Mouse (Mus musculus): Measurements from ENCODE around the gene Gcgr. TPM values are rescaled to one million over a fixed set of nuclear protein-coding genes. Genes with fewer than 3 reads are reported as not detected.

Gene Gcgr
- polyA plus RNA-seq, 1 experiment from 2014 or later: 2.2 TPM

DNA sequence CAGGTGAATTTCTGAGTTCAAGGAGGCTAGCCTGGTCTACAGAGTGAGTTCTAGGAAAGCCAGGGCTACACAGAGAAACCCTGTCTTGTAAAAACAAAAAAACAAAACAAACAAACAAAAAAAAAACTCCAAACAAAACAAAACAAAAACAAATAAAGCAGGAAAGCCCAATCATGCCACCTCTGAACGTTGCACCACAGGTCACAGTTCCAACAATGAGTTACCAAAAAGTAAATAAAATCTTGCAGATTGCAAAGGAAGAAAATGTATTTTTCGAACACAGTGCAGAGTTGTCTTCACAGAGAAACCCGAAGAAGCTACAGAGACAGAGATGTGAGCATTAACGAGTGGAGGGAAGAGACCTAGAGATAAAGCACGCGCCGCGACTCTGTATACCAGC lies 7.9 kb upstream of the Gcgr start:
- 81% methylated on average over 8 of the region's 8 CpGs for WGBS
- H3K4me3 ChIP-seq (replicated peaks; ENCODE audit: low read length): no peak overlapping the region

DNA sequence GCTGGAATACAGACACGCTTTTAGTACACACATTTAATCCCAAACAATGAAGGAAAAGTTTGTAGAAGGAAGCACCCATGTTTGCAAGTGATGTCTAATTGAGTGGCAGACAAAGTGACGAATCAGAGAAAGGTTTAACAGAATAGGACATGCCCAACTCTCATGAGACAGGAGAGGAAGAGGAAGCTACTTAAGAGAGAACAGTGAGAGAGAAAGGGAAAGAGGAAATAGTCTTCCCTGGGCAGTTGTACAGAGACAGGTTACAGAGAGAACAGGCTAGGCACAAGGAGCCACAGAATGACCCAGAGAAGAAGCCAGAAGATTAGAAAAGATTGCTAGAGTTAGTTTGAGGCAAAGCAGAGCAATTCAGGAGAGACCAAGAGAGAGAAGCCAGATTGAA lies 4.5 kb upstream of the Gcgr start:
- Histone ChIP-seq H3K4me2 (ENCODE audit: low read depth, low read length) (no peak overlapping the region), H3K27me3 (ENCODE audit: control insufficient read depth, insufficient read depth, low read length) (peaks cover 27% of the 10 kb centered on the region), H3K4me1 (ENCODE audit: control insufficient read depth, insufficient read depth, low read length) (peaks cover 7% of the 10 kb centered on the region; the same call in 1 of the 2 replicates), H3K27ac (ENCODE audit: low read length) (no peak overlapping the region), H3K4me3 (replicated peaks; ENCODE audit: low read length) (no peak overlapping the region), H3K36me3 (ENCODE audit: control insufficient read depth, insufficient read depth, low read length) (no peaks in the 10 kb centered on the region), H3K9ac (ENCODE audit: low read length) (no peak overlapping the region), H3K9me3 (replicated peaks; ENCODE audit: control insufficient read depth, low read length) (no peaks in the 10 kb centered on the region)
- no peak for ATAC-seq (ENCODE audit: insufficient read depth, low FRiP score)
- 80% methylated on average over 2 of the region's 2 CpGs for WGBS

More for the DNA sequence above, 7.9 kb upstream of the Gcgr start:
- H3K4me2 ChIP-seq (ENCODE audit: low read depth, low read length): no peak overlapping the region
- no peak overlapping the region for H3K9ac ChIP-seq (ENCODE audit: low read length)
- no peaks in the 10 kb centered on the region for H3K36me3 ChIP-seq (ENCODE audit: control insufficient read depth, insufficient read depth, low read length)
- no peak for ATAC-seq (ENCODE audit: insufficient read depth, low FRiP score)
- no peak overlapping the region for H3K27ac ChIP-seq (ENCODE audit: low read length)
- H3K27me3 ChIP-seq (ENCODE audit: control insufficient read depth, insufficient read depth, low read length): no peaks in the 10 kb centered on the region
- H3K4me1 ChIP-seq (ENCODE audit: control insufficient read depth, insufficient read depth, low read length): peaks cover 11% of the 10 kb centered on the region
- H3K9me3 ChIP-seq (replicated peaks; ENCODE audit: control insufficient read depth, low read length): no peaks in the 10 kb centered on the region

DNA sequence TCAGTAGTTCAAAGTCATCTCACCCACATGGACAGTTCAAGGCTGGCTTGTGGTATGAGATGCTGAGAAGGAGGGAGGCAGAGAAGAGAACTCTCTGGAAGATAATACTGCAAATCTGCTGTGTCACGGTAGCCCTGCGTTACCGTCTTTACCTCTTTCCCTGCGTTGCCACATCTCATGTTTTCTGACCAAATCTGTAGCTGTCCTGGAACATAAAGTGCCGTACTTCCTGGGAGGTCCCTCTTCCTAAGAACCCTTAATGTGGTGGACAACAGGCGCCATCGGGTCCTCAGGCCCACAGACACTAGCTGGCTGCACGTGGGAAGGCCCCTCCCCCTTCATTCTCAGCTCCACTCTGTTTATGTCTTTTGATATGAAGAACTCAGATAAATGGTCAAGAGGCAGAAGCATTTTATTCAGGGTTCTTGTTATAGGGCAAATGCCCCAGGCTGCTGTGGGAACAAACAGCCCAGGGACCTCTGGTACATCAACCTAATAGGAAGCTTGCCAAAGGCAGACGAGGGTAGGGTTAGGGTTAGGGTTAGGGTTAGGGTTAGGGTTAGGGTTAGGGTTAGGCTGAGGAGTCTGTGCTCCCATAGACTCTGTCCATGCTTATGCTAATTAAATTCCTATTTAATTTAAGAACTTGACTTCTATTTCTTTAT lies 2.7 kb upstream of the Gcgr start:
- no peak overlapping the region for H3K9ac ChIP-seq (ENCODE audit: low read length)
- WGBS: 67% methylated on average over 9 of the region's 9 CpGs
- peaks cover 11% of the 10 kb centered on the region for H3K4me1 ChIP-seq (ENCODE audit: control insufficient read depth, insufficient read depth, low read length)
- H3K27ac ChIP-seq (ENCODE audit: low read length): no peak overlapping the region
- no peaks in the 10 kb centered on the region for H3K36me3 ChIP-seq (ENCODE audit: control insufficient read depth, insufficient read depth, low read length)
- H3K4me2 ChIP-seq (ENCODE audit: low read depth, low read length): no peak overlapping the region
- H3K9me3 ChIP-seq (replicated peaks; ENCODE audit: control insufficient read depth, low read length): no peaks in the 10 kb centered on the region
- no peak overlapping the region for H3K4me3 ChIP-seq (replicated peaks; ENCODE audit: low read length)
- H3K27me3 ChIP-seq (ENCODE audit: control insufficient read depth, insufficient read depth, low read length): peaks cover 43% of the 10 kb centered on the region
- ATAC-seq (ENCODE audit: insufficient read depth, low FRiP score): no peak

DNA sequence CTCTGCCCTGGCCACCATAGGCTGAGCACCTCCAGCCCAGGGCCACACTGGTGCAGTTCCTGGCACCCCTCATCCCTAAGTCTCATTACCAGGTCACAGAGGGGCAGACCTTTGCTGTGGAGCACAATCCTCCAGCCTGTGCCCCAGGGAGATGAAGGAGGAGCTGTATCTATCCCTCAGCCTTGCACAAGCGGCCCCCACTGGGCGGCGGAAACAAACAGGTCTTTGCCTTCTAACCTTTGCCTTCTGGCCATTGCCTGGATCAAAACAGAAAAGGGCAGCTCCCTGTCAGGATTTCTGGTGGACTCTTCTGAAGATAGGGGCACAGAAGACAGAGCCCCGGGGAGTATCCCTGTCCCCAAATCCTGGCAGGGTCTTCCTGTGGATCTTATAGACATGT lies 1.6 kb upstream of the Gcgr start:
- peaks cover 11% of the 10 kb centered on the region for H3K4me1 ChIP-seq (ENCODE audit: control insufficient read depth, insufficient read depth, low read length)
- 65% methylated on average over 4 of the region's 4 CpGs for WGBS
- no peak overlapping the region for H3K27ac ChIP-seq (ENCODE audit: low read length)
- H3K4me3 ChIP-seq (replicated peaks; ENCODE audit: low read length): no peak overlapping the region
- no peak overlapping the region for H3K4me2 ChIP-seq (ENCODE audit: low read depth, low read length)
- H3K27me3 ChIP-seq (ENCODE audit: control insufficient read depth, insufficient read depth, low read length): peaks cover 47% of the 10 kb centered on the region
- H3K9ac ChIP-seq (ENCODE audit: low read length): no peak overlapping the region
- H3K9me3 ChIP-seq (replicated peaks; ENCODE audit: control insufficient read depth, low read length): no peaks in the 10 kb centered on the region
- no peaks in the 10 kb centered on the region for H3K36me3 ChIP-seq (ENCODE audit: control insufficient read depth, insufficient read depth, low read length)
- ATAC-seq (ENCODE audit: insufficient read depth, low FRiP score): no peak

DNA sequence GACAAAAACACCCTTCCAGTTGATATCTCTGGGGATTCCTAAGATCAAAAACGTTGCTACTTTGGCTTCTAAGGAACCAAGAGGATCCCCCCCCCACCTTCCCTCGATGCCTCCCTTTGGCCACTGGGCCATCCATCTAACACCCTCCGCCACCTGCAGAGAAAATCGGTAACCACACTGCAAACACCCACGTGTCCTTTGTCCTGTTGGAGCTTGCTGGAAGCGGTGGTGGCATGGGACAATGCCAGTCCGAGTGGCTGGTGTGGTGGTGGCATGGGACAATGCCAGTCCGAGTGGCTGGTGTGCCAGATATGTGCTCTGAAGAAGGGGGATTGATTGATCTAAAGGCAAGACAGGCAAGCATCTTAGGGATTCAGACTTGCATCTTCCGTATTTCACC lies 1.1 kb downstream of the Gcgr start:
- Histone ChIP-seq H3K4me2 (ENCODE audit: low read depth, low read length) (no peak overlapping the region), H3K9me3 (replicated peaks; ENCODE audit: control insufficient read depth, low read length) (no peaks in the 10 kb centered on the region), H3K27ac (ENCODE audit: low read length) (no peak overlapping the region), H3K4me3 (replicated peaks; ENCODE audit: low read length) (no peak overlapping the region), H3K4me1 (ENCODE audit: control insufficient read depth, insufficient read depth, low read length) (peaks cover 11% of the 10 kb centered on the region), H3K36me3 (ENCODE audit: control insufficient read depth, insufficient read depth, low read length) (no peaks in the 10 kb centered on the region), H3K27me3 (ENCODE audit: control insufficient read depth, insufficient read depth, low read length) (peaks cover 47% of the 10 kb centered on the region), H3K9ac (ENCODE audit: low read length) (no peak overlapping the region)
- WGBS: 25% methylated on average over 9 of the region's 9 CpGs
- no peak for ATAC-seq (ENCODE audit: insufficient read depth, low FRiP score)

DNA sequence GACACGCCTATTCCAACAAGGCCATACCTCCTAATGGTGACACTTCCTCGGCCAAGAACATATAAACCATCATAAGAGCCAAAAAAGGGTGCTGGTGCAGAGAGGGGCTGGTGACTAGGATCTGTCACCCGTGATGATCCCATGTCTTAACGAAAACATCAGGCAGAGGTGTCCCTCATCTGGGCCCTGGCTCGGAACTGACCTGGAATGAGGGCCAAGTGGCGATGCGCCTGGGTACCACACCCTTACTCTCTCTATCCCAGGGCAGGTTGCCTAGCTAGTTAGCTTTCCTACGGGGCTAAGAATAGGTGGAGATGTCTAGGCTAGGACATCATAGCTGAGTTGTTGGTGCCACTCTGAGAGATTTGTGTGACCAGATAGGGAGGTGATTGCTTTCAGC lies 3.6 kb downstream of the Gcgr start:
- Histone ChIP-seq H3K4me3 (replicated peaks; ENCODE audit: low read length) (no peak overlapping the region), H3K36me3 (ENCODE audit: control insufficient read depth, insufficient read depth, low read length) (no peaks in the 10 kb centered on the region), H3K27me3 (ENCODE audit: control insufficient read depth, insufficient read depth, low read length) (peaks cover 38% of the 10 kb centered on the region), H3K9ac (ENCODE audit: low read length) (no peak overlapping the region), H3K4me1 (ENCODE audit: control insufficient read depth, insufficient read depth, low read length) (peaks cover 21% of the 10 kb centered on the region), H3K4me2 (ENCODE audit: low read depth, low read length) (no peak overlapping the region), H3K9me3 (replicated peaks; ENCODE audit: control insufficient read depth, low read length) (no peaks in the 10 kb centered on the region), H3K27ac (ENCODE audit: low read length) (no peak overlapping the region)
- 82% methylated on average over 8 of the region's 8 CpGs for WGBS
- ATAC-seq (ENCODE audit: insufficient read depth, low FRiP score): no peak

DNA sequence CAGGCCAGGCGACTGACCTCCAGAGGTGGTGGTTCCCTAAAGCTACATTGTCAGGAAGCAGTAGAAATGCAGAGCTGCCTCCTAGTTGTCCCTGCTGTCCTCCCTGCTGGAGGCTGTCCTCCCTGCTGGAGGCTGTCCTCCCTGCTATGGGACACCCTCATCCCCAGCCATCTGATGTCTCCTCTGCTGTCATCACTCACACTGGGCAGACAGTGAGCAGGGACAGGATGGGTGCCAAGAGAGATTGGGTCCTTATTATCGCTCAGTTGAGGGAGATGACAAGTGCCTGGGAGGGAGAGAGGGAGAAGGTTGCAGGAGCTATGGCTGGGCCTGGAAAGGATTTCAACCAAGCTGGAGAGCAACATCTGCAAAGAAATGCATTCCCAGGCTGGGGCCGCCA lies 4.6 kb downstream of the Gcgr start:
- H3K9me3 ChIP-seq (replicated peaks; ENCODE audit: control insufficient read depth, low read length): no peaks in the 10 kb centered on the region
- peaks cover 28% of the 10 kb centered on the region for H3K27me3 ChIP-seq (ENCODE audit: control insufficient read depth, insufficient read depth, low read length)
- no peaks in the 10 kb centered on the region for H3K36me3 ChIP-seq (ENCODE audit: control insufficient read depth, insufficient read depth, low read length)
- H3K9ac ChIP-seq (ENCODE audit: low read length): 0 out of 2 replicates have a peak overlapping the region, but pooled peaks have one; percentile 14
- H3K4me1 ChIP-seq (ENCODE audit: control insufficient read depth, insufficient read depth, low read length): peaks cover 31% of the 10 kb centered on the region
- no peak overlapping the region for H3K27ac ChIP-seq (ENCODE audit: low read length)
- WGBS: 67% methylated on average over 3 of the region's 3 CpGs
- no peak overlapping the region for H3K4me2 ChIP-seq (ENCODE audit: low read depth, low read length)
- no peak overlapping the region for H3K4me3 ChIP-seq (replicated peaks; ENCODE audit: low read length)
- no peak for ATAC-seq (ENCODE audit: insufficient read depth, low FRiP score)

DNA sequence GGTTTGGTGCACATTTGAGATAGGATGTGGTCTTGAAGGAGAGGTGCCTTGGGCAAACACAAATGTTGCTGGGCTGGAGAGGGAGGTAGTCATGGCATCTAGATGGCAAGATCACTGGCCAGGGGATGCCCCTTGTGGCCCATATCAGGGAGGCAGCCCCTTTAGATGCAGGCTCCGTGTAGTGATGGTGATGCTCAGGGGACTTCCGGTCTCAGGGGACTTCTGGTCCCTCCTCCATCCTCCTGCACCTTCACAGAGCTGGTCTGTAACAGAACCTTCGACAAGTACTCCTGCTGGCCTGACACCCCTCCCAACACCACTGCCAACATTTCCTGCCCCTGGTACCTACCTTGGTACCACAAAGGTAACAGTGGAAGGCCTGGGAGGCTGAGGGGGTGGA lies 5.3 kb downstream of the Gcgr start:
- Histone ChIP-seq H3K4me3 (replicated peaks; ENCODE audit: low read length) (no peak overlapping the region), H3K9ac (ENCODE audit: low read length) (no peak overlapping the region), H3K27me3 (ENCODE audit: control insufficient read depth, insufficient read depth, low read length) (peaks cover 21% of the 10 kb centered on the region), H3K36me3 (ENCODE audit: control insufficient read depth, insufficient read depth, low read length) (no peaks in the 10 kb centered on the region), H3K4me2 (ENCODE audit: low read depth, low read length) (no peak overlapping the region), H3K9me3 (replicated peaks; ENCODE audit: control insufficient read depth, low read length) (no peaks in the 10 kb centered on the region), H3K27ac (ENCODE audit: low read length) (no peak overlapping the region), H3K4me1 (ENCODE audit: control insufficient read depth, insufficient read depth, low read length) (peaks cover 31% of the 10 kb centered on the region)
- no peak for ATAC-seq (ENCODE audit: insufficient read depth, low FRiP score)
- 80% methylated on average over 3 of the region's 3 CpGs for WGBS

DNA sequence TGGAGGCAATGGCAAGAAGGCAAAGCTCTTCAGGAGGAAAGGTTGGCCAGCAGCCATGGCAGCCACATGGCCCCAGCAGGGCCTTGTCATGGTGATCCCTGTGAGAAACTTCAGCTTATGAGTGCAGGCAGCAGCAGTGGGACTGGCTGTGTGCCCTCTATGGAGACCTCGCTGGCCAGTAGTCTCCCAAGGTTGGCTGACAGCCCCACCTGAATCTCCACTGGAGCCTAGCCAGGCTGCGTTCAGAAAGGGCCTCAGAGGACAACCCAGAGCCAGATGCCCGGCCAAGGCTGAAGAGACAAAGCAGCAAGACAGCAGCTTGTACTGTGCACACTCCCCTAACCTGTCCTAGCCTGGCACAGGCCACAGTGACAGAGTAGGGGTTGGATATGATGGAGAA lies 8.0 kb downstream of the Gcgr start:
- Histone ChIP-seq H3K27ac (ENCODE audit: low read length) (peak overlapping the region; percentile 77), H3K27me3 (ENCODE audit: control insufficient read depth, insufficient read depth, low read length) (no peaks in the 10 kb centered on the region), H3K36me3 (ENCODE audit: control insufficient read depth, insufficient read depth, low read length) (no peaks in the 10 kb centered on the region), H3K9me3 (replicated peaks; ENCODE audit: control insufficient read depth, low read length) (no peaks in the 10 kb centered on the region), H3K4me2 (ENCODE audit: low read depth, low read length) (no peak overlapping the region), H3K4me3 (replicated peaks; ENCODE audit: low read length) (no peak overlapping the region), H3K9ac (ENCODE audit: low read length) (peak overlapping the region; percentile 47), H3K4me1 (ENCODE audit: control insufficient read depth, insufficient read depth, low read length) (peaks cover 25% of the 10 kb centered on the region)
- WGBS: 55% methylated on average over 3 of the region's 3 CpGs
- ATAC-seq (ENCODE audit: insufficient read depth, low FRiP score): no peak

Data from stomach, embryonic 16.5 days (tissue).